Mouse (Mus musculus) forebrain, embryonic 16.5 days (tissue): Measurements from ENCODE around the gene Cdkn1b. TPM values are rescaled to one million over a fixed set of nuclear protein-coding genes. Genes with fewer than 3 reads are reported as not detected.

Experiments
- ATAC-seq: fragments of 200-750 bp; cut with Nextera tagmentation; 2 replicates; pipeline ENCODE4 v1.8.0; 2017; ENCODE audit warnings: mild to moderate bottlenecking, moderate library complexity
- H3K27ac ChIP-seq: fragments of 300-500 bp; sonication (generic); 2 replicates; pipeline ENCODE4 v1.5.1; 2014; ENCODE audit warnings: low read length, control low read depth
- H3K27me3 ChIP-seq: fragments of 300-500 bp; sonication (generic); replicated peaks from 2 replicates; pipeline ENCODE4 v1.6.1; 2014; ENCODE audit warnings: low read length; ENCODE audit not compliant: control insufficient read depth, insufficient read depth
- H3K36me3 ChIP-seq: fragments of 300-500 bp; sonication (generic); 2 replicates; pipeline ENCODE4 v1.6.1; 2014; ENCODE audit not compliant: control insufficient read depth, insufficient read depth
- H3K4me1 ChIP-seq: fragments of 300-500 bp; sonication (generic); replicated peaks from 2 replicates; pipeline ENCODE4 v1.6.1; 2014; ENCODE audit warnings: low read length; ENCODE audit not compliant: control insufficient read depth, insufficient read depth
- H3K4me2 ChIP-seq: fragments of 300-500 bp; sonication (generic); 2 replicates; pipeline ENCODE4 v1.6.1; 2014; ENCODE audit warnings: mild to moderate bottlenecking, low read length, control low read depth
- H3K4me3 ChIP-seq: fragments of 300-500 bp; sonication (generic); replicated peaks from 2 replicates; pipeline ENCODE4 v1.5.1; 2014; ENCODE audit warnings: mild to moderate bottlenecking, low read length, control low read depth
- H3K9ac ChIP-seq: fragments of 300-500 bp; sonication (generic); replicated peaks from 2 replicates; pipeline ENCODE4 v1.6.1; 2014; ENCODE audit warnings: low read depth, low read length, control low read depth
- H3K9me3 ChIP-seq: fragments of 300-500 bp; sonication (generic); 2 replicates; pipeline ENCODE4 v1.6.1; 2016; ENCODE audit warnings: low read length; ENCODE audit not compliant: control insufficient read depth
- WGBS: fragments of 180-500 bp; shearing (Covaris S2); extraction: QIAGEN DNeasy Blood & Tissue Kit; methylation state at CpG from one replicate; pipeline ENCODE4 v1.1.7; 2014; 5-methylcytosine and 5-hydroxymethylcytosine counted together
- polyA plus RNA-seq: library from polyadenylated mRNA; unstranded; fragments of >200 nt; fragmentation: Nextera tagmentation; extraction: Ambion mirVana; gene quantifications from 2 replicates; pipeline ENCODE4 v1.2.1, GENCODE M21; 2015

The Cdkn1b gene
- 39.4 and 50.8 TPM in 2 replicates for polyA plus RNA-seq

- Histone ChIP-seq H3K27me3 (no peaks in the 10 kb centered on the region), H3K4me1 (peaks cover 35% of the 10 kb centered on the region)
These were observed at the start of gene Cdkn1b for GRCm38 (mm10) chr6:134920190-134921013. Gene Cdkn1b, plus strand, starts transcription at chr6:134920401.

GRCm38 (mm10) chr6:134870887-134871286 is 49.3 kb upstream of the Cdkn1b start:
- Histone ChIP-seq H3K9ac (no peak overlapping the region), H3K27me3 (no peaks in the 10 kb centered on the region), H3K4me1 (no peaks in the 10 kb centered on the region), H3K27ac (no peak overlapping the region), H3K36me3 (peaks cover 22% of the 10 kb centered on the region), H3K4me2 (no peak overlapping the region), H3K4me3 (no peak overlapping the region), H3K9me3 (0 out of 2 replicates have a peak, but pooled peaks cover 3% of the 10 kb centered on the region)
- 93% methylated on average over 4 of the region's 4 CpGs for WGBS
- ATAC-seq, result no peak

More at GRCm38 (mm10) chr6:134920190-134921013, at the start of gene Cdkn1b:
- H3K9me3 ChIP-seq, result no peaks in the 10 kb centered on the region
- under 1% methylated on average over 73 of the region's 77 CpGs for whole genome bisulfite sequencing
- peak within 1 kb of the TSS; percentile 86 for H3K9ac ChIP-seq
- peak; percentile 95 for ATAC-seq
- peak within 1 kb of the TSS; percentile 91 for H3K4me3 ChIP-seq
- peak within 1 kb of the TSS; percentile 94 for H3K4me2 ChIP-seq
- peak within 1 kb of the TSS; percentile 95 for H3K27ac ChIP-seq
- no peaks in the 10 kb centered on the region for H3K36me3 ChIP-seq

GRCm38 (mm10) chr6:134872236-134872635 is 48.0 kb upstream of the Cdkn1b start:
- no peak overlapping the region for H3K9ac ChIP-seq
- 0 out of 2 replicates have a peak, but pooled peaks cover 3% of the 10 kb centered on the region for H3K9me3 ChIP-seq
- H3K4me2 ChIP-seq, result no peak overlapping the region
- H3K4me1 ChIP-seq, result no peaks in the 10 kb centered on the region
- 95% methylated on average over 2 of the region's 2 CpGs for WGBS
- H3K27ac ChIP-seq, result no peak overlapping the region
- ATAC-seq, result no peak
- H3K36me3 ChIP-seq, result peaks cover 24% of the 10 kb centered on the region
- H3K27me3 ChIP-seq, result no peaks in the 10 kb centered on the region
- H3K4me3 ChIP-seq, result no peak overlapping the region

DNA sequence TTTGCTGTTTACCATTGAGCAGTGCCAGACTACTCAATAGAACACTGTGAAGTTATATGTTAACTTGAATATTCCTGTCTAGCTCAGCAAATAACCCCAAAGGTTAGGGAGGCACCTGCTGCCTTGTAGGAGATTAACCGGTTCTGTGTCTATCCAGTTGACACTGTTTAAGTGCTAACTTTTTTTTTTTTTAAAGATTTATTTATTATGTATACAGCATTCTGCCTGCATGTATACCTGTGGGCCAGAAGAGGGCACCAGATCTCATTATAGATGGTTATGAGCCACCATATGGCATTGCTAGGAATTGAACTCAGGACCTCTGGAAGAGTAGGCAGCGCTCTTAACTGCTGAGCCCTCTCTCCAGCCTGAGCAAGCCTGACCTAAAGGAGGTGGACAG is 47.2 kb upstream of the Cdkn1b start:
- Histone ChIP-seq H3K4me2 (no peak overlapping the region), H3K27me3 (no peaks in the 10 kb centered on the region), H3K9ac (no peak overlapping the region), H3K27ac (no peak overlapping the region), H3K9me3 (0 out of 2 replicates have a peak, but pooled peaks cover 3% of the 10 kb centered on the region), H3K4me3 (no peak overlapping the region), H3K36me3 (peaks cover 22% of the 10 kb centered on the region), H3K4me1 (no peaks in the 10 kb centered on the region)
- no peak for ATAC-seq
- 78% methylated on average over 2 of the region's 2 CpGs for WGBS

- ATAC-seq, result no peak
- H3K4me3 ChIP-seq, result no peak overlapping the region
- 80% methylated on average over 6 of the region's 6 CpGs for WGBS
- H3K27ac ChIP-seq, result no peak overlapping the region
- no peak overlapping the region for H3K4me2 ChIP-seq
- H3K9ac ChIP-seq, result no peak overlapping the region
- H3K36me3 ChIP-seq, result peaks cover 2% of the 10 kb centered on the region; the same call in 1 of the 2 replicates
- no peaks in the 10 kb centered on the region for H3K27me3 ChIP-seq
- peaks cover 14% of the 10 kb centered on the region for H3K4me1 ChIP-seq
- H3K9me3 ChIP-seq, result 0 out of 2 replicates have a peak, but pooled peaks cover 3% of the 10 kb centered on the region
These were observed 43.4 kb upstream of the Cdkn1b start for GRCm38 (mm10) chr6:134876795-134877194.

DNA sequence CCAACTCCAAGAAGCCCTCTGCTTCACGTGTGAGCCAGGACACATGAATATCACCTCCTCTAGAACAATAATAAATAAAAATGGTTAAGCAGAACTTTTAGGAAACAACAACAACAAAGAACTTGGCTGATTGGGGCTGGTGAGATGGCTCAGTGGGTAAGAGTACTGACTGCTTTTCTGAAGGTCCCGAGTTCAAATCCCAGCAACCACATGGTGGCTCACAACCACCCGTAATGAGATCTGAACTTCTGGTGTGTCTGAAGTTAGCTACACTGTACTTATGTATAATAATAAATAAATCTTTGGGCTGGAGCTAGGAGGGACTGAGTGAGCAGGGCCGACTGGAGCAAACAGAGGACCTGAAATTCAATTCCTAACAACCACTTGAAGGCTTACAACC is 42.9 kb upstream of the Cdkn1b start:
- H3K4me2 ChIP-seq, result no peak overlapping the region
- no peak overlapping the region for H3K9ac ChIP-seq
- H3K9me3 ChIP-seq, result 0 out of 2 replicates have a peak, but pooled peaks cover 3% of the 10 kb centered on the region
- WGBS, result 92% methylated on average over 4 of the region's 4 CpGs
- no peak overlapping the region for H3K27ac ChIP-seq
- H3K4me1 ChIP-seq, result peaks cover 14% of the 10 kb centered on the region
- H3K27me3 ChIP-seq, result no peaks in the 10 kb centered on the region
- ATAC-seq, result no peak
- H3K36me3 ChIP-seq, result peaks cover 2% of the 10 kb centered on the region; the same call in 1 of the 2 replicates
- no peak overlapping the region for H3K4me3 ChIP-seq

DNA sequence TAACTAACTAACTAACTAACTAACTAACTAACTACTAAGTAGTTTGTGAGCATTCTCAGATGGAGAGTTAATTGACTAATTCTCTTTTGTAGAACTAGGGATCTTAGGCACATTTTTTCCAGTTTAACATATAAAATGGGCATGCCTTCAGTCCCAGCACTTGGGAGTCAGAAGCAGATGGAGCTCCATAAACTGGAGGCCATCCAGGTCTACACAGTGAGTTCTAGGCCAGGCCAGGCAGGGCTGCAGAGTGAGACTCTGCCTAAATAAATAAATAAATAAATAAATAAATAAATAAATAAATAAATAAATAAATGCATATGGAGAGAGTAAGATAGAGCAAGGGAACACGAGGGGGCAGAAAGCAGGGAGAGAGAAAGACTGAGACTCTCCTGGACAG is 42.3 kb upstream of the Cdkn1b start:
- no peak overlapping the region for H3K4me2 ChIP-seq
- no peak overlapping the region for H3K9ac ChIP-seq
- ATAC-seq, result no peak
- peaks cover 14% of the 10 kb centered on the region for H3K4me1 ChIP-seq
- H3K27ac ChIP-seq, result no peak overlapping the region
- H3K4me3 ChIP-seq, result no peak overlapping the region
- peaks cover 2% of the 10 kb centered on the region; the same call in 1 of the 2 replicates for H3K36me3 ChIP-seq
- WGBS, result 83% methylated on average over 1 of the region's 1 CpGs
- 0 out of 2 replicates have a peak, but pooled peaks cover 3% of the 10 kb centered on the region for H3K9me3 ChIP-seq
- no peaks in the 10 kb centered on the region for H3K27me3 ChIP-seq

GRCm38 (mm10) chr6:134879556-134879955 is 40.6 kb upstream of the Cdkn1b start:
- Histone ChIP-seq H3K27me3 (no peaks in the 10 kb centered on the region), H3K27ac (no peak overlapping the region)
- 86% methylated on average over 5 of the region's 5 CpGs for WGBS

GRCm38 (mm10) chr6:134880046-134880445 is 40.2 kb upstream of the Cdkn1b start:
- H3K36me3 ChIP-seq, result peaks cover 2% of the 10 kb centered on the region; the same call in 1 of the 2 replicates
- no peaks in the 10 kb centered on the region for H3K27me3 ChIP-seq
- peak; percentile 38; the same call in 1 of the 2 replicates for ATAC-seq
- no peak overlapping the region for H3K4me2 ChIP-seq
- whole genome bisulfite sequencing, result 17% methylated on average over 2 of the region's 2 CpGs
- H3K9me3 ChIP-seq, result no peaks in the 10 kb centered on the region
- H3K4me3 ChIP-seq, result no peak overlapping the region
- H3K4me1 ChIP-seq, result peaks cover 25% of the 10 kb centered on the region
- H3K9ac ChIP-seq, result no peak overlapping the region
- no peak overlapping the region for H3K27ac ChIP-seq

More at GRCm38 (mm10) chr6:134879556-134879955, 40.6 kb upstream of the Cdkn1b start:
- Histone ChIP-seq H3K9me3 (no peaks in the 10 kb centered on the region), H3K36me3 (peaks cover 2% of the 10 kb centered on the region; the same call in 1 of the 2 replicates), H3K9ac (no peak overlapping the region), H3K4me1 (peaks cover 20% of the 10 kb centered on the region), H3K4me2 (no peak overlapping the region), H3K4me3 (no peak overlapping the region)
- ATAC-seq, result no peak
